Mouse (Mus musculus) inflammation-experienced regulatory T-cells (primary cell): ENCODE measurements around the gene Crnkl1. TPM values are rescaled to one million over a fixed set of nuclear protein-coding genes. Genes with fewer than 3 reads are reported as not detected.

Source experiments
- polyA plus RNA-seq, 2 experiments: library from polyadenylated mRNA; unstranded; fragments of 100-300 nt; shearing (Covaris generic); gene quantifications; one replicate each; pipeline ENCODE4 v1.2.1; 2017

The Crnkl1 gene
- polyA plus RNA-seq = 10 to 100 TPM; 52.7 to 53.1 TPM

GRCm38 (mm10) chr2:145934339-145935231 lies at the start of gene Crnkl1, which contains the start of gene Cfap61:
Crnkl1 (minus strand) TSS chr2:145935014.
Cfap61 (plus strand) TSS chr2:145934784.

GRCm38 (mm10) chr2:145901861-145902260 lies 33.0 kb downstream of the Crnkl1 start, which contains the start of gene Naa20:
Naa20 (plus strand) TSS chr2:145902099.

Other genes starting within 250 kb of the Crnkl1 start
- 100 to 1,000 TPM; 105 to 112 TPM for gene Naa20, start 32.9 kb downstream of the Crnkl1 start, polyA plus RNA-seq
- 1 to 10 TPM in 1 of 2 experiments, under 1 TPM in 1; 0.11 to 7.9 TPM for gene Cfap61, start 230 bp downstream of the Crnkl1 start, polyA plus RNA-seq